Mouse (Mus musculus) adrenal gland, adult (tissue): Measurements from ENCODE around the gene Smtn.
A peak's percentile ranks its signal among the peaks of the same experiment; 100 is the strongest.

Experiments used
- DNase-seq, 2 experiments: peaks; one replicate each; pipeline ENCODE4 v3.0.0; 2022 to 2023; ENCODE audit warnings: low spot score in 1 of 2; ENCODE audit not compliant: inconsistent age in 2 of 2

The Smtn gene

GRCm38 (mm10) chr11:3548564-3549295 lies 8.3 kb upstream of the Smtn start:
- DNase-seq: no peak

DNA sequence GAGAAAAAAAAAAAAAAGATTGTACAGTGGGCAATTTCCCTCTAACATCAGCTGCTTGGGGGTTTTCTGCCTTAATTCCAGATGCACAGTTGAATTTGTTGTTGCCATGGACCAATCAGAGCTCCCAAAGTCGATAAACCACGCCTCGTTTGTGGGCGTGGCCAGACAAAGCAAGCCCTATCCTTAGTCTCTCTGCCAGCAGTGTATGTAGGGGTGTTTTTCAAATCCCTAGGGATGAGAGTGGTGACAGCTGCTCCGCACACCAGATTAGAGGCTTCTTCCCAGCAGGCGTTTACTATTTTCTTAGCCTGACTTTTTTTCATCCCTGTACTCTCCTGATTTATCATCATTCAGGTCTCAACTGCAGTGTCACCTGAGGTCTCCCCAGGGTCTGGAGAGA lies 7.6 kb upstream of the Smtn start:
- DNase-seq: no peak

DNA sequence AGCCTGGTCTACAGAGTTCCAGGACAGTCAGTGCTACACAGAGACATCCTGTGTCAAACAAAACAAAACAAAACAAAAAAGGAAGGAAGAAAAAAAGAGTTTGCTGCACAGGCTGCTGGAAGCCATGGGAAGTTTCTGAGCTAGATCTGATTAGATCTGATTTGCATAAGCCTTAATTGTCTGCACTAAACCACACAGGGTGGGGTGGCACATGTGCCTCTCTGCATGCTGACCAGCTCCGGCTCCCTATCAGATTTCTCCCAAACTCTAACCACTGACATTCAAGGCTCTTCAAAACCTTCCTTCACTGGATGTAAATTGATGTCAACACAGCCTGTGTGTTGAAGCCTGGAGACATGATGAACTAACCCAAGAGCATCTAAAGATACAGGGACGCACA lies 6.6 kb upstream of the Smtn start:
- no peak for DNase-seq

DNA sequence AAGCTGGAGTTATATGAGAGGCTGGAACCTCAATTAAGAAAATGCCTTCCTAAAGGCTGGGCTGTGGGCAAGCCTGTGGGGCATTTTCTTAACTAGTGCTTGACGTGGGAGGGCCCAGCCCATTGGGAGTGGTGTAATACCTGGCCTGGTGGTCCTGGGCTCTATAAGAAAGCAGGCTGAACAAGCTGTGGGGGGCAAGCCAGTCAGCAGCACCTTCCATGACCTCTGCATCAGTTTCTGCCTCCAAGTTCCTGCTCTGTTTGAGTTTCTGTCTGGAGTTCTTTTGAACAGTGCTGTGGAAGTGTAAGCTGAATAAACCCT lies 5.8 kb upstream of the Smtn start:
- no peak for DNase-seq

DNA sequence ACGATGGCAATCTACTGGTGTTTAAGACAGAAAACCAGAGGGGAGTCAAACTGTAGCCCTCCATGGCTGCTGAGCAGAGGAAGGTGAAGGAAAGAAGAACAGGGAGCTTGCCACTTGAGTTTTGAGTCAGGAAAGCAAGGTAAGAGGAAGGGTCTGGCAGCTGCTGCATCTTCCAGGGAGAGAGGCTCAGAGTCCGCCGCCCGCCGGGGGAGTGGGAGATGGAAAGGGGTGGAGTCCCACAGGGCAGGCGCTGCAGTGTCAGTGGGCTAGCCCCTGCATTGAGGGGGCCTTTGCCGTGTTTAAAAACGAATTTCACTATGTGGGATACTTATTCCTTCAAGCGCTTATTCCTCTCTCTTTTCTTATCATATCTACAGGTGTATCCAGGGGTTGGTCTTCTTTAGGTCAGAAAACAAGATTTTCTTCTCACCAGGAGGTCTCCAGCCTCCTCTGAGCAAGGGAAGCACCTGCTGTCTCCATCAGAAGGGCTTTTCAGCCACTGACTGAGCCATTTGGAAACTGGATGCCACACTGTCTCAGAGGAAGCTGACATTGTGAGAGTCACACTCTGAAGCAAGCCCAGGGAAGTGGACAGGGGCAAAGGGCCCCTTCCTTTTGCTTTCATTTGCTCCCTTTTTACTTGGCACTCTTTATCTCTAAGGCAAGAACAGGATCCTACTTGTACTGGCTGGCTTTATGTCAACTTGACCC lies 5.3 kb upstream of the Smtn start:
- DNase-seq: no peak

DNA sequence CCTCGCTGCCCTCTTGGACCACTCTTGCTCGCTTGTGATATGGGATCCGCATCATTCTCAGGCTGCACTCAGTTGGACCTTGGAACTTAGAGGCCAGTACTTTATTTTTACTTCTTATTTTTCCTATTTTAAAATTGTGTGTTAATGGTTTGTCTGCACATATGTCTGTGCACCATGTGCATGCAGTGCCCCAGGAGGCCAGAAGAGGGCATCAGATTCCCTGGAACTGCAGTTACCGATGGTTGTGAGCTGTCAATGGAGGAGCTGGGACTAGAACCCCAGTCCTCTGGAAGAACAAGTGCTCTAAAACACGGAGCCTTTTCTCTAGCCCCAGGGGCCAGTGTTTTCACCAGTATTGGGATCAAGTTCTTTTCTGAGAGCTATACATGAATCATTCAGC lies 4.0 kb upstream of the Smtn start:
- no peak for DNase-seq

- peak in 1 of 2 experiments; percentile 29 for DNase-seq
Observed at GRCm38 (mm10) chr11:3543001-3543400, 2.6 kb upstream of the Smtn start.

GRCm38 (mm10) chr11:3541932-3542331 lies 1.5 kb upstream of the Smtn start:
- no peak for DNase-seq

DNA sequence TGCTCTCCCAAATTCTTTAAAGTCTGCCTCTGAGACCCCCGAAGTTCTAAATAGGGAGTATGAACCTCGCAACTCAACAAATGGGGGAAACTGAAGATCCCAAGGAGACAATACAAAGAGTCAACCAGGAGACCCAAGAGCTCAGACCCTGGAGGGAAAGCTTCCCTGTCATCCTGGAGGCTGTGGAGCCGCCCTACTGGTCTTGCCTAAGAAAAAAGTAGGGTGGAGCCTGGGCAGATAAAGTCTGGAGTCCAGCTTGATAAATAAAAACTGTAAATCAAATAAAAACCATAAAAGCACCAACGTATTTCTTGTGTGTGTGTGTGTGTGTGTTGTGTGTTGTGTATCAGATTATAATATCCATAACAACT lies 601 bp downstream of the Smtn start:
- DNase-seq: peak in 1 of 2 experiments; percentile 36

DNA sequence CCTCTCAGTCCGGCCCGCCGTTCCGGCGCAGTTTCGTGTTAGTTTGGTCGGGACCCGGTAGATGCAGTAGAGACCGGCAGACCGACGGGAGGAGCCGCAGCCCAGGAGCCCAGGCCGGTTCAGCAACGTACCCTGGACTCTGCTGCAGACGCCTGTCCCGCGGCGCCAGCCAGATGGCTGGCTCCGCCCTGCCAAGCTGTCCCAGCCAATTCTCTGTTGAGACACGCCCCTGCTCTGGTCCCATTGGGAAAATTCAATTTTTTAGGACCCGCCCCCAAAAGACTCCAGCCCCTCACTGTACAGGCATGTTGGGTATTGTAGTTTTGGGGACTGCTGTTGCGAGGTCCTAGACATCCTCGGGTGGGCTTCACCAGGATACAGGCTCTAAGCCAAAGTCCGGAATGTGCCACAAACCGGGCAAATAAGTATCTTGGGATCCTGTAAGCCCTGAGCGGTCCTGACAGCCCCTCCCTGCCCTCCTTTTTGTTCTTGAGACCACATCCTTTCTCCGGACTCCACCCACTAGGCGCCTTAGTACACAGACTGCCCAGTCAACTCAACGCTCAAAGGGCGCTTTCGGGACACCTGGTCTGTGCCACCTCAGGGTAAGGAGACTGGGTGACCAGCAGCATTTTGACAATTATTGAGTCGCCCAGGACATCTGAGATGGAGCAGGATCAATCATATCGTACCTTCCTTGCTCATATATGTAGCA lies 1.1 kb downstream of the Smtn start:
- DNase-seq: peak; percentile 95 to 98

DNA sequence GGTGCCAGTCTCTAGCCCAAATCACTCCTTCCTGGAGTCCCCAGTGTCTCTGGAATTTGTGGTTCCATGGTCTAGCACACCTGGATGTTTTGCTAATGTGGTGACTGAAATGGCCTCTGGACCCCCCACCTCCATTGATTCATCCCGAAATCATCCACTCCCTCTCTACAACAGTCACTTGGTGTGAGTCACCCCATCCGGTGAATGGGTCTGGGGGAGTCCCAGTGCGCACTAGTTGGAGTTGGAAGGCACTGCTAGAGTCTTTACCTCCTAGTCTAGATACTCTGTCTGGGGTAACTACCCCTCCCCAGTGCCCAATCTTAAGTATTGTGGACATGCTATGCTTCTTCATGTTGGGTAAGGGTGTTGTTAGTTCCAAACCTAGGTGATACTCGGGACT lies 2.1 kb downstream of the Smtn start:
- DNase-seq: no peak

- DNase-seq: no peak
Observed at GRCm38 (mm10) chr11:3537711-3538110, 2.7 kb downstream of the Smtn start.

DNA sequence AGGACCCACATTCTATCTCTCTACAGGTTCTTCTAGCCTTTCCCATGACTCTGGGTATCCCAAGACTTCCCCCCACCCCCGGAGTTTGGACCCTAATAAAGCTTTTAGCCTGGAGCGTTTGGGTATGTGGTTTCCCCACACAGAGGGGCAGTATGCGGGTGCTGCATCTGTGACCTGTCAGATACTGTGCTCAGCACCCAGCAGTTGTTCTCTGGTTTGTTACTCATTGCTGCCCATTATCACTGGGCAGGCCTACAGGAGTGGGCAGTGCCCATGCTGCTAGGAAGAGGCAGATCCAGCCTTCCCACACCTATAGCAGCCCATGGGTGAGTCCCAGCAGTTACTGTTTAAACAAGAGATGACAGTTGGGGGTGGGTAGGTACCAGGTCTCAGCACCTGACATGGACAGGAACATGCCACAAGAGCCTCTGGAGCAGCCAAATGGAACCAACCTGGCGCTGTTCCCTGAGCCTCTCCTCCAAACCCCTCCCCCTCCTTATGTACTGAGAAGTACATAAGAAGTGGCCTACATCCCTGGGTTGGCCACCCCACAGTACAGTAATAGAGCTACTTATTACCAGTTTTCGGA lies 3.6 kb downstream of the Smtn start:
- DNase-seq: no peak

DNA sequence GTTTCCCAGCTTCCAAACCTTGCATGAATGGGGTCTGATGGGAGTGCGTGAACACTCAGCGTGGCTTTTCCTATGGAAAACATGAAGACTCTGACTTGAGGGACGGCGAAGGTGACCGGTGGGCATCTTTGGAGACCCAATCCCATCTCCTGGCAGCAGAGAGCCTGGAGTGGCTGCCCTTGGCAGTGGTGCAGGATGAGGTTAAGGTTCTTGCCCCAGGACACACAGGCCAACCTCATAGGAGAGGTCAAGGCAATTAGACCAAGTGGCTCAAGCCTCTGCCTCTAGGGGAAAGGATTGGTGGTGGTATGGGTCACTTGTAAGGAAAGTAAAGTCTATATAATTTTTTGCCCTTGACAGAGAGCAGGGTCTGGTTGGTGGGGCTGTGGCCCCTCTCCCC lies 4.3 kb downstream of the Smtn start:
- DNase-seq: peak in 1 of 2 experiments; percentile 80

DNA sequence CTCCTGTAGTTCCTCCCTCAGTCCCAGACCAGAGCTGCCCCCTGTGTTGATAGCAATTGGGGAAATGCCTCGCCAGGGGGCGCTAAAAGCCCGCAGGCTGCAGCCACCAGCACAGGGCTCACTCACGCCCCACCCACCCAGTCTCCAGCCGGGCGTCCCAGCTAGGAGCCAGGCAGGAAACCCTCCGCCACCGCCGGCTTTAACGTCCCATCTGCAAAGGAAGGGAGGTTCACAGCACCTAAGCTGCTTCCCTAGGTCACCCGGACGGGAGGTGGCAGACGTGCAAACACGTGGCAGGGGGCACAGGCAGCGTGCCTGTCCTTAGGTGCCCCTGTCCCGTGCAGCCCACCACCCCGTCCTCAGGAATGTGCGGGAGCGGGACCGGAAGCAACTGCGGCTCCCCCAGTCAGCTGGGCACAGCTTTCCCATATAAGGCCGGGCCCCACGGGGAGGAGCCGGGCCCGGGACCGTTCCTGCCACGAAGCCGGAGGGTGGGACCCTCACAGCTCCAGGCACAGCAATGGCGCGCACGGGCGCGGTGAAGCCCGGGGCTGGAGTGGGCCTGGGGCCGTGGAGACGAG lies 4.9 kb downstream of the Smtn start:
- peak; percentile 97 to 99 for DNase-seq

DNA sequence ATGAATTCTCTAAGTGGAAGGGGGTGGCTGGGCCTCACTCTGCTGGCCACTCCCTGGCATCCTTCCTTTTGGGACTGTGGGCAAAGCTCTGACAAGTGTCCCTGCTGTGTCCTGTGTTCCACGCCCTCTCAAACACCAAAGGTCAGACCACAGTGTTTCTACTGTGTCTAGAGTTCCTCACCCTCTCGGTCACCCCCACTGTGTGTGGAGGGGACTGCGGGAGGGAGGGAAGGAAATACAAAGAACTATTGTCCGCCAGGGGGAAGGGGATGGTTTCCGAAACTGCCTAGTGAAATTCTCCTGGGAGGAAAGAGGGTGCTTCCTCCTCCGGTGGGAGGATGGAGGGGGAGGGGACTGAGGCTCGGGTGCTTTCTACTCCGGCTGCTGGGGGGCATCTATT lies 5.5 kb downstream of the Smtn start:
- DNase-seq: no peak

GRCm38 (mm10) chr11:3533406-3533932 lies 6.9 kb downstream of the Smtn start:
- no peak for DNase-seq

- no peak for DNase-seq
Observed at GRCm38 (mm10) chr11:3532101-3532931, 8.1 kb downstream of the Smtn start.

GRCm38 (mm10) chr11:3531634-3532033 lies 8.8 kb downstream of the Smtn start:
- no peak for DNase-seq

DNA sequence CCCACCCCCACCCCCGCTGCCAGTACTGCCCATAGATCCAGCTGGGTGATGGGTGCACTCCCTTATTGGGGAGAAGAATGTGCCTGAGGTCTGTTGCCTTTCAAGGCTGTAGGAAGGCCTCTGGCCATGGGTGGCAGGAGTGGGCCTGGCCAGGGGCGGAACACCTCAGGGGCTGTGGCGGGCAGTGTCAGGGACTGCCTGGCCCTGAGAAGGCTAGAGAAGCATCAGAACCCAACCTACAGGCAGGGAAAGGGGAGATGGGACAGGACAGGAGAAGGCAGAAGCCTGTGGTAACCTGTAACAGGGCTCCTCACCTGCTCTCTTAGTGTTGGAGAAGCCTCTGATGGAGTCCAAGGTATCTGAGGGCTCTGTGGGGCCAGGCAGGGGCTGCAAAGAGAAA lies 9.7 kb downstream of the Smtn start:
- no peak for DNase-seq
